Mouse (Mus musculus) bone marrow macrophage, adult 2 months (primary cell): Measurements from ENCODE around the gene M1ap.

Experiments used
- CTCF ChIP-seq: IDR thresholded peaks from 2 replicates; pipeline ENCODE4 v1.5.1; 2012; ENCODE audit warnings: low read depth, mild to moderate bottlenecking, low read length, moderate library complexity
- POLR2A ChIP-seq: IDR thresholded peaks from 2 replicates; pipeline ENCODE4 v1.6.1; 2012; ENCODE audit warnings: mild to moderate bottlenecking, low read depth, low read length, borderline replicate concordance

GRCm38 (mm10) chr6:83053136-83053960 lies 106.6 kb downstream of the M1ap start:
- no peak for TF ChIP-seq POLR2A
- peak; percentile 4; the same call in 1 of the 2 replicates for TF ChIP-seq CTCF
